In the genomic region with DNA sequence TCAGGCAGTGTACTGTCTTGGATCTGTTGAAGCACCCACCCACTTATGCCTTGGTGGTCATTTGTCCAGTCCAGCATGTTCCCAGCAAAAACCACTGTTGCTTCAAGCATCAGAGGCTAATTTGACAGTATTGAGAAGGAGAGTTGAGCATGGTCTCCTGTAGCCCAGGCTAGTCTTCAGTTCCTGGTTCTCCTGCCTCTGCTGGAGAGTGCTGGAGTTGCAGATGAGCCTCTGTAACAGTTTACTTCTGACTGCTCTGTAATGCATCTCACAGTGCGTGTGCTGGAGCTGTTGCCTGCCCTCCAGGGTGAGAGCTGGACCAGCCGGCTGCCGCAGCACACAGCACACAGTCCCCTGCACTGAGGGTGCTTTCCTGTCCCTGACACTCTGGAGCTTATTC, we compare ENCODE assay signal across 17 mouse cellular contexts. TPM values are rescaled to one million over a fixed set of nuclear protein-coding genes. Genes with fewer than 3 reads are reported as not detected.
DNase-seq lines count a peak whose midpoint lies in the region; ATAC-seq and TF ChIP-seq lines count a peak whose summit lies in the region.
"Had no signal": no experiment of that assay in that cellular context is flagged by ENCODE, and none has a peak within 500 bp of the region (broad histone marks: within the 10 kb centered on the region; RNA-seq: fewer than 3 reads in every experiment).

No protein-coding gene starts in this region.

- DNase-seq in hindbrain, embryonic 10.5 days (ENCODE audit: low spot score), result peak; percentile 3
- peak; percentile 12 for DNase-seq in retina, embryonic 14.5 days (ENCODE audit: low spot score)
- no peak for DNase-seq in retina, postnatal 1 day
- no peak for DNase-seq in brain, embryonic 14.5 days (ENCODE audit: low read depth)
- DNase-seq in limb, embryonic 10.5 days (ENCODE audit: low spot score), result no peak
- DNase-seq in neural tube, embryonic 10.5 days (ENCODE audit: extremely low spot score, low spot score), result no peak
- DNase-seq: cerebellum, adult 11-12 months; kidney, adult 8-10 months; right cerebral cortex, adult 18-20 months; thymus, postnatal 25 days had no signal

- H3K27me3 ChIP-seq in hindbrain, embryonic 10.5 days (ENCODE audit: insufficient read depth, poor library complexity, severe bottlenecking), result no peaks in the 10 kb centered on the region
- H3K27me3 ChIP-seq in hindbrain, embryonic 16.5 days (replicated peaks; ENCODE audit: control insufficient read depth, insufficient read depth, low read length), result no peaks in the 10 kb centered on the region
- no peaks in the 10 kb centered on the region for H3K27me3 ChIP-seq in limb, embryonic 10.5 days (ENCODE audit: low read depth, poor library complexity, severe bottlenecking)
- no peaks in the 10 kb centered on the region for H3K27me3 ChIP-seq in forebrain, embryonic 15.5 days
- H3K27me3 ChIP-seq: hindbrain, embryonic 13.5 days; limb, embryonic 12.5 days; lung, embryonic 15.5 days had no signal

- TF ChIP-seq CTCF in brain, embryonic 14.5 days (IDR thresholded peaks at IDR 0.05; ENCODE audit: borderline replicate concordance, extremely low read depth, insufficient read depth, insufficient read length), result peak; percentile 27; the same call in 1 of the 2 replicates

- no peak overlapping the region for H3K4me2 ChIP-seq in hindbrain, embryonic 16.5 days (ENCODE audit: low read length)
- no peak overlapping the region for H3K4me2 ChIP-seq in forebrain, embryonic 15.5 days (replicated peaks)
- H3K4me2 ChIP-seq: hindbrain, embryonic 13.5 days; limb, embryonic 12.5 days; lung, embryonic 15.5 days; midbrain, embryonic 11.5 days had no signal

- no peaks in the 10 kb centered on the region for H3K4me1 ChIP-seq in hindbrain, embryonic 10.5 days (replicated peaks)
- H3K4me1 ChIP-seq in hindbrain, embryonic 16.5 days (ENCODE audit: control insufficient read depth, insufficient read depth, low read depth, low read length), result no peaks in the 10 kb centered on the region
- no peaks in the 10 kb centered on the region for H3K4me1 ChIP-seq in limb, embryonic 10.5 days
- H3K4me1 ChIP-seq in forebrain, embryonic 15.5 days, result 0 out of 2 replicates have a peak, but pooled peaks cover 2% of the 10 kb centered on the region
- H3K4me1 ChIP-seq: hindbrain, embryonic 13.5 days; limb, embryonic 12.5 days; lung, embryonic 15.5 days had no signal

- H3K4me3 ChIP-seq in hindbrain, embryonic 10.5 days, result no peak overlapping the region
- H3K4me3 ChIP-seq in hindbrain, embryonic 16.5 days (ENCODE audit: low read length), result no peak overlapping the region
- no peak overlapping the region for H3K4me3 ChIP-seq in limb, embryonic 10.5 days
- H3K4me3 ChIP-seq in forebrain, embryonic 15.5 days, result no peak overlapping the region
- H3K4me3 ChIP-seq: hindbrain, embryonic 13.5 days; limb, embryonic 12.5 days; lung, embryonic 15.5 days had no signal

- ATAC-seq in hindbrain, embryonic 16.5 days, result no peak
- ATAC-seq in forebrain, embryonic 15.5 days (replicated peaks), result no peak
- ATAC-seq: activated CD4-positive, CD25-positive, alpha-beta regulatory T cell, adult 4 months had no signal

- H3K9me3 ChIP-seq in hindbrain, embryonic 10.5 days, result no peaks in the 10 kb centered on the region
- H3K9me3 ChIP-seq in hindbrain, embryonic 16.5 days (ENCODE audit: control insufficient read depth, low read length), result no peaks in the 10 kb centered on the region
- no peaks in the 10 kb centered on the region for H3K9me3 ChIP-seq in limb, embryonic 10.5 days (replicated peaks)
- no peaks in the 10 kb centered on the region for H3K9me3 ChIP-seq in forebrain, embryonic 15.5 days
- H3K9me3 ChIP-seq: hindbrain, embryonic 13.5 days; limb, embryonic 12.5 days; lung, embryonic 15.5 days had no signal

- no peak for TF ChIP-seq POLR2A in brain, embryonic 14.5 days (IDR thresholded peaks at IDR 0.05; ENCODE audit: borderline replicate concordance, extremely low read depth, insufficient read depth, insufficient read length, poor library complexity, severe bottlenecking)

- no peak overlapping the region for H3K9ac ChIP-seq in hindbrain, embryonic 16.5 days (ENCODE audit: low read depth, low read length)
- no peak overlapping the region for H3K9ac ChIP-seq in forebrain, embryonic 15.5 days (replicated peaks)
- H3K9ac ChIP-seq: hindbrain, embryonic 13.5 days; limb, embryonic 12.5 days; lung, embryonic 15.5 days had no signal

- peaks cover 95% of the 10 kb centered on the region for H3K36me3 ChIP-seq in hindbrain, embryonic 10.5 days
- H3K36me3 ChIP-seq in hindbrain, embryonic 16.5 days (ENCODE audit: control insufficient read depth, insufficient read depth, low read length), result peaks cover 45% of the 10 kb centered on the region
- H3K36me3 ChIP-seq in limb, embryonic 10.5 days, result peaks cover 94% of the 10 kb centered on the region
- H3K36me3 ChIP-seq in forebrain, embryonic 15.5 days, result peaks cover 65% of the 10 kb centered on the region

- no peak overlapping the region for H3K27ac ChIP-seq in hindbrain, embryonic 10.5 days
- H3K27ac ChIP-seq in hindbrain, embryonic 16.5 days (ENCODE audit: low read depth, low read length), result no peak overlapping the region
- no peak overlapping the region for H3K27ac ChIP-seq in limb, embryonic 10.5 days
- H3K27ac ChIP-seq in forebrain, embryonic 15.5 days (replicated peaks), result no peak overlapping the region
- H3K27ac ChIP-seq: hindbrain, embryonic 13.5 days; limb, embryonic 12.5 days; lung, embryonic 15.5 days had no signal

- 86% methylated on average over 3 of the region's 3 CpGs for WGBS in hindbrain, embryonic 10.5 days
- WGBS in hindbrain, embryonic 16.5 days, result 90% methylated on average over 3 of the region's 3 CpGs
- 91% methylated on average over 3 of the region's 3 CpGs for WGBS in limb, embryonic 10.5 days
- WGBS in forebrain, embryonic 15.5 days, result 91% methylated on average over 3 of the region's 3 CpGs

RNA-seq across cellular contexts. Expression of gene Sfswap, which starts 41.2 kb away (rescaled TPM):
- 39.8 and 46.3 TPM in 2 replicates for polyA plus RNA-seq in hindbrain, embryonic 10.5 days (2016; fragmentation: Nextera tagmentation; extraction: Ambion mirVana)
- polyA plus RNA-seq in hindbrain, embryonic 16.5 days (2015; fragmentation: Nextera tagmentation; extraction: Ambion mirVana), result 42.1 and 47.7 TPM in 2 replicates
- 199 and 207 TPM in 2 replicates for polyA plus RNA-seq in brain, embryonic 14.5 days (2012; rRNA removed)
- polyA plus RNA-seq in limb, embryonic 10.5 days (2016; fragmentation: Nextera tagmentation; extraction: Ambion mirVana), result 54.4 and 57.5 TPM in 2 replicates
- 61.0 and 61.7 TPM in 2 replicates for polyA plus RNA-seq in forebrain, embryonic 15.5 days (2015; fragmentation: Nextera tagmentation; extraction: Ambion mirVana)

RNA-seq across cellular contexts. Expression of gene Mmp17, which starts 41.7 kb away (rescaled TPM):
- polyA plus RNA-seq in hindbrain, embryonic 10.5 days (2016; fragmentation: Nextera tagmentation; extraction: Ambion mirVana), result 4.3 and 4.8 TPM in 2 replicates
- 10.8 and 11.0 TPM in 2 replicates for polyA plus RNA-seq in hindbrain, embryonic 16.5 days (2015; fragmentation: Nextera tagmentation; extraction: Ambion mirVana)
- polyA plus RNA-seq in brain, embryonic 14.5 days (2012; rRNA removed), result 14.7 and 21.1 TPM in 2 replicates
- polyA plus RNA-seq in limb, embryonic 10.5 days (2016; fragmentation: Nextera tagmentation; extraction: Ambion mirVana), result 1.4 and 1.5 TPM in 2 replicates
- polyA plus RNA-seq in forebrain, embryonic 15.5 days (2015; fragmentation: Nextera tagmentation; extraction: Ambion mirVana), result 17.9 and 20.2 TPM in 2 replicates

Comparison
In these comparisons a context has a peak if more than half of its experiments do, and no peak if none do; other contexts are left out.
1. DNase-seq: peak in hindbrain, embryonic 10.5 days (single experiment) and retina, embryonic 14.5 days (single experiment); none in retina, postnatal 1 day (single experiment), brain, embryonic 14.5 days (single experiment), limb, embryonic 10.5 days (single experiment) and neural tube, embryonic 10.5 days (single experiment).